Mouse (Mus musculus): ENCODE measurements around the gene Agpat1. TPM values are rescaled to one million over a fixed set of nuclear protein-coding genes. Genes with fewer than 3 reads are reported as not detected.

Gene Agpat1
- 88.3 TPM for polyA plus RNA-seq (2014; fragmentation: Illumina TruSeq; extraction: RNeasy Lipid Tissue Mini Kit (QIAGEN cat#74804); ENCODE audit: low read depth, low replicate concordance)

DNA sequence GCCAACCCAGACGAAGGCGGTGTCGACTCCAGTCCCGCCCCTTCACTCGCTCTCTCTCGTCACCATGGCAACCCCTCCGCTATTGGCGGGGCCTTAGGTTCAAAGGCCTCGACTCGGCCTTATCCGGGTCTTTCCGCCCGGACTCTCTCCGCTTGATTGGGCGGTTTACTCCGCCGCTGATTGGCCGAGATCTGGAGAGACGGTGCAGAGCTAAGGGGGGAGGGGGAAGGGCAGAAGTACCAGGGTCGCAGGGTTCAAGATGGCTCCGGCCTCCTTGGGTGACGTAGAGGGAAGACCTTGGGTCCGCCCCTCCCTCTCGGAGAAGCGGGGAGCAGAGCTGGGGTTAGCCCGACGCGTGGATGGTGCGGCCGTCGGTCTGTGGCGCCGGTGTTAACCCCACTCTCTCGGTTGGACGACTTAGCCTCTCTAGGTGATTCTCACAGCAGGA is at the start of gene Agpat1:
TSS of gene Agpat1 (plus strand) at position 202 of the 448 bp plus-strand sequence.

DNA sequence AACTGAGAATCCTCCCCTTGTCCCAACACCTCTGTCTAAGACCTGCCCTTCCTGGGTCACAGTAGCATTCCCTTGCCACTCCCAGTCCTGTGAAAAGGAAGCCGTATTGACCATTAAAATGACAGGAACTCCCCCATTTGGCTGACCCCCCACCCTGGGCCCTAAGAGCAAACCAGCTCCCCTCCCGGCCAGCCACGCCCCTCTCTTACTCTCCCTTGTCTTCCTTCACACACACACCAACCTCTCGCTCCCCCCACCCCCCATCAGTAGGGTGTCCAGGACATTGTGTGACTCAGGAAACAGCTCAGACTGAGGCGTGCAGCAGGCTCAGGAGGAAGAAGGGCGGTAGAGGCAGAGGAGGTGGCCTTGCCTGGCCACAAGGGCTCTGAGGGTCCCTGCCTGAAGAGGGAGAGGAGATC is 40.0 kb upstream of the Agpat1 start, which contains the start of gene Notch4:
TSS of gene Notch4 (plus strand) at position 266 of the 419 bp plus-strand sequence.

DNA sequence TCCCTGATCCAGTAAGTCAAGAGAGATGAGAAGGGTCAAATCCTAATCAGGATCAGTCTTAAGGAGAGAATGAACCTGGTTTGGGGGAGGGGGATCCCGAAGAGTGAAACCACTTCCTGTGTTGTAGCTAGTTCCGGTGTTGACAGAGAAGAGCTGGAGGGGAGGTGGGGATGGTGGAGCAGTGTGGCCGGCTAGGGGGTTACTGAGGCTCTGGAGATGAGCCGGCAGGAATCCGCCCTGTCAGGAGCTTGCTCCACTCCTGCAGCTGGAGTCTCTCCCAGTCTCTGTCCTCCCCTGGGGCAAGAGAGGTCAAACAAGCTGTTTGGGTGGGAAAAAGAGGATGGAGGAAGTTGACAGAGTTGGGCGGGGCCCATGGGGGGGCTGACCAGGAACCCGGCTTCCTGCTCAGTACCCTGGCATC is 14.4 kb upstream of the Agpat1 start, which contains the start of gene Gpsm3:
TSS of gene Gpsm3 (plus strand) at position 126 of the 421 bp plus-strand sequence.

DNA sequence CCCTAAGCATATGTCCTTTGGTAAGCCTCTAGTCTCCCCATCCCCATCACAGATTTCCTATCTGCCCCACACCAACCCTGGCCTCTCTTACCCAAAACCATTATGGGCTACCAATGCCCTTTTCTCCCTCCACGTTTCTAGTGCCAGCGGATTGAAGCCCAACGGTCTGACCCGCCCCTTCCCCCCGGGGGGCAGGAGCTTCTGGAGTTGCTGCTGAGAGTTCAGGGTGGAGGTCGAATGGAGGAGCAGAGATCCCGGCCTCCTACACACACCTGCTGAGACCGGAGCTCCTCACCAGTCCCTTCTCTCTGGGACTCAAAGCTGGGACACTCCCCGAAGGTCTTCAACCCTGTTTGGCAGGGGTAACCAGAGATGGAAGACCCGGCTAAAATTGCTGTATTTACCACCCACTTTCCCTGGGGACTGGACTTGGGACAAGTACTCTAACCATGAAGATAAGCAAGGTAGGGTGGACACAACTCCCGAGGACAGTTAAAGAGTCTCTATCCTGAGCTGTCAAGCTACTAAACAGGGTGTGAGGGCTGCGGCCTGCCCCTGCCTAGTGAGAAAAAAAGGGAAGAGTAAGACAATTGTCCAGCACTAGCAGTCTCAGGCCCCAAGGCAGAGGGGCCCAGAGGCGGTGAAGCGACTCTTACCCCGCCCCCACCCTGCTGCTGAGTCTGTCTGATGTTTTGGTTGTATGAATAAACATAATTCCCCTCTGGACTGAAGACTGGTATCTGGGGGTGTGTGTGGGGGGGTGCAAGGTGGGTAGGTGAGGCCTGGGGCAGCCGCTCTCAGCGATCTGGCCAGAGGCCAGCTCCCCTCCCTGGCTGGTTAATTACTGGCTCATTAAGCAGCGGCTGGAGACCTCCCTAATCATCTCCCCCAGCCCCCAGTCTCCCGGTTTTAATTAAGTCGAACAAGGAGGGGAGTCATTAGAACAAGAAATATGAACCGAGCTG is 12.8 kb upstream of the Agpat1 start, which contains the start of gene Pbx2:
TSS of gene Pbx2 (plus strand) at position 238 of the 965 bp plus-strand sequence.

DNA sequence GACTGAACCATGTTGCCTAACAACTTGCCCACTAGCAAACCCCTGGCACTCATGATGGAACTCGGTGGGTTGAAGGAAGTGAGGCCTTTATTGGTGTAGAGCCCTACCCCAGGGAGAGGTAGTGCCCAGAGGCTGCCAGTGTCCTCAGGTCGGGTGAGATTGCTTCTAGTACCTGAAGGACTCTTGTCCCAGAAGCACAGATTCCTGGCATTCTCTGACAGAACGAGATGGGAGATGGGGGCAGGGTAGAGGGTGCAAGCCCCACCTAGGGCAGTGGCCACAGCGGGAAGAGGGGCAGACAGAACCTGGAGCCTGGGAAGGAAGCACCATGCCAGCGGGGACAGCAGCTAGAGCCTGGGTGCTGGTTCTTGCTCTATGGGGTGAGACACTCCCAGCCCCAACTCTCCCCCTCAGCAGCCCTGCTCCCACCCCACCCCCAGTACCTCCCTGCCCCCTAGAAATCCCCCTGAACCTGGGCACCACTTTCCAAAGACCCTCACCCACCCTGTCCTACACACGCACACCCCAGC is 6.4 kb upstream of the Agpat1 start, which contains the start of gene Ager:
TSS of gene Ager (plus strand) at position 297 of the 530 bp plus-strand sequence.

DNA sequence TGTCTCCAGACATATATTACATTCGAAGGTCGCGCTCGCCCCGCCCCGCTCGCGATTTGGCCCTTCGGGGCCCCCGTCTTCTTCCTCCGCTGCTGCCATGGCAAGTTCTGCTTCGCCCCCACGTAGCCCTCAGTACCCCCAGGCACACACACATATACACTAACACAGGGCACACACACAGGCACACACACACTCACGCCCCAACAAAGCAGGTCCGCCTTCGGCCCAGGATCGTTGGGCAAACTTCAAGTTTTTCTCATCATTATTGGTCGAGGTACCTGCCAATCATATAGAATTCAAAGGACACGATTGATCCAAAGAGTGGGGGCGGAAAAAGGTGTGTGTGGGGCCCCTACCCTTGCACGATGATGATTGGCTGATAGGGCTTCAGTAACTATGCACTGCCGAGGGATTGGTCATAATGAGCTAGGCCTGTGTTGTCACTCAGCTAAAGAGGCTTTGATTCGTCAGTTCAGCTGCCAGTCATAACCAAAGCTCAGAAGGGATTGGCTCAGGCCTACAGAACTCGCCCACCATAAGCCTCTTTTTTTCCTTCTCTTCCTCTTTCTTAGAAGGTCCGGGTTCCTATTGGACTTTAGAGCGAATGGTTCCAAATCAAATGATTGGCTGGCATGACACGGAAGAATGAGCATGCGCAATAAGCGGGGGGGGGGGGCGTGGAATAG is 544 bp upstream of the Agpat1 start, which contains the start of gene Rnf5:
TSS of gene Rnf5 (minus strand) at position 316 of the 686 bp plus-strand sequence.

DNA sequence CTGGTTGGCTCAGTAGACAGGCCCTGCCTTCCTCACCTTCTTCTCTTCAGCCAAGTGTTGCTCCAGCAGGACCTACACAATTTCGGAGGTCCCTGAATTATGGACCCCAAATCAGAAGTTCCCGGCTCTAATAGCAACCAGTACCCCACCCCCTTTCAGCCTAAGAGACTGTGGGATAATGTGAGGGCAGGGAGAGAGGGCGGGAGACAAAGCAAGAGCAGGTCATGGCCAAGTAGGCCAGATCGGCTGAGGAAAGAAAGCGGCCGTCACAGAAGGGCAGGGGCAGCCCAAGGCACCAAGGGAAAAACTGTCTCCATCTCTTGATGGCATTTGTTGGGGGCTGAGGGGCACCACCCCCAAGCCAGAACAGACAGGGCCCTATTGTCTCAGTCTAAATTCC is 11.8 kb downstream of the Agpat1 start, which contains the start of gene Egfl8:
TSS of gene Egfl8 (minus strand) at position 101 of the 400 bp plus-strand sequence.

DNA sequence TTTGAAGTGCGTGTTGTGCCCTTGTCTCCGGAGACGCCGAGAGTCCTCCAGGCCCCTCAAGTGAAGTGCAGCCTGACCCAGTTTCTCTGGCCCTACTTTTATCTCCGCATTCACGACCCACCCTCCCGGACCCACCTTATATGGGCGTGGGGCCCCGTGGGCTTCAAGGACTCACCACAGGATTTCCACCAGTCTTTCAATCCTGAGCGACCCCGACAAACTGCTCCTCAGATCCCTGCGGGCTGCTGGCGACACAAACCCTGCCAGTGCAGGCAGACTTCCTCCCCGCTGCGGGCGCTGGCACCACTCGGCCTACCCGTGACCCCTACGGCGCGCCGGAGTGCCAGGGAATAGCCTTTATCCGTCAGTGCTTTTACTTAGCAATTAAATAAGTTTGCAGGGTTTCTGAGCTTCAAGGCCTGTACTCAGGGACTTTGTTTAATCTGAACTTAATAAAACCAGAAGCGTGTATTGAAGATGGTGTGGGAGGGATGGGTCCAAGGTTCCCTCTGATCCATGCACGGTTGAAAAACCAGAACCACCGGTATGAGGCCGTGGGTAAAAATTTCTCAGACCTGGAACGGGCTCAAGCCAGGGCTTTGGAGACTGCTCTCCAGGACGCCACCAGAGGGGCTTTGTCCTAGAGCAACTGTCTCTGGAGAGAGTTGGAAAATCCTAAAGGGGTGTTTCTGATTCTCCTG is 24.0 kb downstream of the Agpat1 start, which contains the start of gene Ppt2:
TSS of gene Ppt2 (minus strand) at position 568 of the 701 bp plus-strand sequence.

DNA sequence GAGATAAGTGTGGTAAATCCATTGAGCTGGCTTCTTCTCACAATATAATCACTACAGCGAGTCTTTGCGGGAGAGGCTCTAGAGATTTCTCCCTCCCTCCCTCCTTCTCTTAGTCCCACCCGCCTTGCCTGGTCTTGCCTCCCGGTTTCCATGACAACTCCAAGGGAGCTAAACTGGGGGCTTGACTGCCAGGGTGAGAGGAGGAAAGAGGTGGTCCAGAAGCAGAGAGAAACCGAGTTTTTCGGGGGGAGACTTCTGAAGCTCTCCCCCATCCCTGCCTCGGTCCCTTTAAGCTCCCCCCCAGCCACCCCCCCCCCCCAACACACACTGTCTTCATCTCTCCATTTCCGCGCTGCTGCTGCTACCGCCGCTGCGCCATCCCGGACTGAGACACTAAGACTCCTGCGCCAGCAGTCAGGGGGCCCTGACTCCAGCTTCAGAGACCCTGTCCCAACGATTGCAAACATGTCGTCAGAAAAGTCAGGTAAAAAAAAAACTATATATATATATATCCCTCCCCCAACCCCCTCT is 25.2 kb downstream of the Agpat1 start, which contains the start of gene Prrt1:
TSS of gene Prrt1 (plus strand) at position 313 of the 531 bp plus-strand sequence.

DNA sequence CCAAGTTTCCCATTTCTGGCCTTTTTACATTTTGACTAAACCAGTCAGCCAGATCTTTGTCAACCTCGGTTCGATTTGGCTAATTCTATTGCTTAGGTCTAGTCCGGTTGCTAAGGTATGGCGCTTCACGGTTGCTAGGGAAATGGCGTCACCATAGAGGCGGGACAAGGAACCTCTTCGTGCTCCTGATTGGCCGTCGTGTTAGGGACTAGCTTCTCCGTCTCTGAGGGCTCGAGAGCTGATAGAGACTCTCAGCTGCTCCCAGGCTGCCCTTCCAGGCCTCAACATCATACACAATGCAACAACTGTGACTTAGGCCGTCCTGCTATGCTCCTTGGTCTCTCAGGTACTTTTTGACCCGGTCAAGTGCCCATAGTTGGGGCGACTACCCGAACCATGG is 40.5 kb downstream of the Agpat1 start, which contains the start of gene Fkbpl:
TSS of gene Fkbpl (plus strand) at position 157 of the 400 bp plus-strand sequence.

DNA sequence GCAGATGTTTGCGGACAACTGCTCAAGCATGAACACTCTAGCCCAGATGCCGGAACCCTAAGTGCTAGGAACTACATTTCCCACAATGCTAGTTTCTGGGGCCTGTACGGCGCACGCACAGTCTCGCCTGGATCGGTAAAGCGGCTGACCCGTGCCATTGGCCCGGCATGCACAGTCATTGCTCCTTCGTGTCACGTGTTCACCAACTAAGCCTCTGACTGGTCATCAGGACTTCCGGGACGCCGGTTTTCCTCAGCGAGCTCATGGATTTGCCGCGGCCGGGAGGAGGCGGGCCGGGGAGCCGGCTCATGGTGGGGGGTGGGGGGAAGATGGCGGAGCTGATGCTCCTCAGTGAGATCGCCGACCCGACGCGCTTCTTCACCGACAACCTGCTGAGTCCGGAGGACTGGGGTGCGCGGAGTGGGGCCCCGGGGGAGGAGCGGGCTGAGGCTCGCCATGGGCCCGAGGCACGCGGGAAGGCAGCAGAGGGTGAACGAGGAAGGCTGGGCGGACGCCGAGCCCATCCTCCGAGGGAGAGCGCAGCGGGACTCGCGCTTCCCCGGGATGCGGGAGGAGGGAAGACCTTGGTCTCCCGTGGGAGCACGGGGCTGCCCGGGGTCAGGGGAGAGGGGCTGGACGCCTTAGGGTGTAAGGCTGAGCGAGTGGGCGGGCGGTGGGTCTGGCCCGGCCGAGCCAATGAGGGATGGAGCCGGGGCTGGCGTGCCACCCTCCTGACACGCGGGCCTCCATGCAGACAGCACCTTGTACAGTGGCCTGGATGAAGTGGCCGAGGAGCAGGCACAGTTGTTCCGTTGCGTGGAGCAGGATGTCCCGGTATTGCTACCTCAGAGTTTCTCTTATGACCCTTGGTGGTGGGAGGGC is 43.1 kb downstream of the Agpat1 start, which contains the start of gene Atf6b:
TSS of gene Atf6b (plus strand) at position 241 of the 882 bp plus-strand sequence.

Other genes with a start within 250 kb of the Agpat1 start
- 0.60 TPM for gene Btnl2, start 249.4 kb upstream of the Agpat1 start, polyA plus RNA-seq (2014; fragmentation: Illumina TruSeq; extraction: RNeasy Lipid Tissue Mini Kit (QIAGEN cat#74804); ENCODE audit: low read depth, low replicate concordance)
- not detected for gene Btnl1, start 227.1 kb upstream of the Agpat1 start, polyA plus RNA-seq (2014; fragmentation: Illumina TruSeq; extraction: RNeasy Lipid Tissue Mini Kit (QIAGEN cat#74804); ENCODE audit: low read depth, low replicate concordance)
- 20.9 TPM for gene BC051142, start 205.4 kb upstream of the Agpat1 start, polyA plus RNA-seq (2014; fragmentation: Illumina TruSeq; extraction: RNeasy Lipid Tissue Mini Kit (QIAGEN cat#74804); ENCODE audit: low read depth, low replicate concordance)
- not detected for gene Btnl4, start 126.9 kb upstream of the Agpat1 start, polyA plus RNA-seq (2014; fragmentation: Illumina TruSeq; extraction: RNeasy Lipid Tissue Mini Kit (QIAGEN cat#74804); ENCODE audit: low read depth, low replicate concordance)
- not detected for gene Btnl6, start 86.9 kb upstream of the Agpat1 start, polyA plus RNA-seq (2014; fragmentation: Illumina TruSeq; extraction: RNeasy Lipid Tissue Mini Kit (QIAGEN cat#74804); ENCODE audit: low read depth, low replicate concordance)
- 9.9 TPM for gene Notch4, start 40.0 kb upstream of the Agpat1 start, polyA plus RNA-seq (2014; fragmentation: Illumina TruSeq; extraction: RNeasy Lipid Tissue Mini Kit (QIAGEN cat#74804); ENCODE audit: low read depth, low replicate concordance)
- gene Gpsm3, start 14.5 kb upstream of the Agpat1 start, polyA plus RNA-seq (2014; fragmentation: Illumina TruSeq; extraction: RNeasy Lipid Tissue Mini Kit (QIAGEN cat#74804); ENCODE audit: low read depth, low replicate concordance) = 14.3 TPM
- 43.0 TPM for gene Pbx2, start 13.0 kb upstream of the Agpat1 start, polyA plus RNA-seq (2014; fragmentation: Illumina TruSeq; extraction: RNeasy Lipid Tissue Mini Kit (QIAGEN cat#74804); ENCODE audit: low read depth, low replicate concordance)
- 5.1 TPM for gene Ager, start 6.4 kb upstream of the Agpat1 start, polyA plus RNA-seq (2014; fragmentation: Illumina TruSeq; extraction: RNeasy Lipid Tissue Mini Kit (QIAGEN cat#74804); ENCODE audit: low read depth, low replicate concordance)
- gene Rnf5, start 572 bp upstream of the Agpat1 start, polyA plus RNA-seq (2014; fragmentation: Illumina TruSeq; extraction: RNeasy Lipid Tissue Mini Kit (QIAGEN cat#74804); ENCODE audit: low read depth, low replicate concordance) = 71.9 TPM
- gene Egfl8, start 11.7 kb downstream of the Agpat1 start, polyA plus RNA-seq (2014; fragmentation: Illumina TruSeq; extraction: RNeasy Lipid Tissue Mini Kit (QIAGEN cat#74804); ENCODE audit: low read depth, low replicate concordance) = 3.9 TPM
- 55.8 TPM for gene Ppt2, start 24.2 kb downstream of the Agpat1 start, polyA plus RNA-seq (2014; fragmentation: Illumina TruSeq; extraction: RNeasy Lipid Tissue Mini Kit (QIAGEN cat#74804); ENCODE audit: low read depth, low replicate concordance)
- 31.3 TPM for gene Prrt1, start 25.3 kb downstream of the Agpat1 start, polyA plus RNA-seq (2014; fragmentation: Illumina TruSeq; extraction: RNeasy Lipid Tissue Mini Kit (QIAGEN cat#74804); ENCODE audit: low read depth, low replicate concordance)
- gene Fkbpl, start 40.5 kb downstream of the Agpat1 start, polyA plus RNA-seq (2014; fragmentation: Illumina TruSeq; extraction: RNeasy Lipid Tissue Mini Kit (QIAGEN cat#74804); ENCODE audit: low read depth, low replicate concordance) = 15.4 TPM
- gene Atf6b, start 42.9 kb downstream of the Agpat1 start, polyA plus RNA-seq (2014; fragmentation: Illumina TruSeq; extraction: RNeasy Lipid Tissue Mini Kit (QIAGEN cat#74804); ENCODE audit: low read depth, low replicate concordance) = 49.9 TPM
- 30.0 TPM for gene Tnxb, start 66.3 kb downstream of the Agpat1 start, polyA plus RNA-seq (2014; fragmentation: Illumina TruSeq; extraction: RNeasy Lipid Tissue Mini Kit (QIAGEN cat#74804); ENCODE audit: low read depth, low replicate concordance)
- gene C4b, start 139.6 kb downstream of the Agpat1 start, polyA plus RNA-seq (2014; fragmentation: Illumina TruSeq; extraction: RNeasy Lipid Tissue Mini Kit (QIAGEN cat#74804); ENCODE audit: low read depth, low replicate concordance) = 248 TPM
- gene Cyp21a1, start 200.3 kb downstream of the Agpat1 start, polyA plus RNA-seq (2014; fragmentation: Illumina TruSeq; extraction: RNeasy Lipid Tissue Mini Kit (QIAGEN cat#74804); ENCODE audit: low read depth, low replicate concordance) = 1.4 TPM
- 45.3 TPM for gene Stk19, start 232.7 kb downstream of the Agpat1 start, polyA plus RNA-seq (2014; fragmentation: Illumina TruSeq; extraction: RNeasy Lipid Tissue Mini Kit (QIAGEN cat#74804); ENCODE audit: low read depth, low replicate concordance)
- gene Dxo, start 232.8 kb downstream of the Agpat1 start, polyA plus RNA-seq (2014; fragmentation: Illumina TruSeq; extraction: RNeasy Lipid Tissue Mini Kit (QIAGEN cat#74804); ENCODE audit: low read depth, low replicate concordance) = 59.7 TPM
- 45.7 TPM for gene Skiv2l, start 245.9 kb downstream of the Agpat1 start, polyA plus RNA-seq (2014; fragmentation: Illumina TruSeq; extraction: RNeasy Lipid Tissue Mini Kit (QIAGEN cat#74804); ENCODE audit: low read depth, low replicate concordance)
- gene Nelfe, start 246.1 kb downstream of the Agpat1 start, polyA plus RNA-seq (2014; fragmentation: Illumina TruSeq; extraction: RNeasy Lipid Tissue Mini Kit (QIAGEN cat#74804); ENCODE audit: low read depth, low replicate concordance) = 75.8 TPM